Mouse (Mus musculus) forebrain, embryonic 13.5 days (tissue): ENCODE measurements around the gene Atp2c1. TPM values are rescaled to one million over a fixed set of nuclear protein-coding genes. Genes with fewer than 3 reads are reported as not detected.

Experiments
- polyA plus RNA-seq: library from polyadenylated mRNA; unstranded; fragments of >200 nt; fragmentation: Nextera tagmentation; extraction: Ambion mirVana; gene quantifications from 2 replicates; pipeline ENCODE4 v1.2.1, GENCODE M21; 2015

Atp2c1 gene
- polyA plus RNA-seq, 1 experiment from 2014 or later = 66.8 TPM

Other genes starting within 250 kb of the Atp2c1 start
- gene Aste1, start 131.9 kb downstream of the Atp2c1 start, polyA plus RNA-seq = 14.9 and 15.8 TPM in 2 replicates
- gene Nek11, start 131.8 kb downstream of the Atp2c1 start, polyA plus RNA-seq = 2.0 and 2.3 TPM in 2 replicates
- gene Pik3r4, start 115.7 kb upstream of the Atp2c1 start, polyA plus RNA-seq = 18.0 and 19.1 TPM in 2 replicates